22 mouse cellular contexts compared by ENCODE assay signal in genomic region chr12:70372874-70373273, GRCm38 (mm10). TPM values are rescaled to one million over a fixed set of nuclear protein-coding genes. Genes with fewer than 3 reads are reported as not detected.
A peak's percentile ranks its signal among the peaks of the same experiment; 100 is the strongest.
DNase-seq lines count a peak whose midpoint lies in the region; ATAC-seq lines count a peak whose summit lies in the region.
"Had no signal": no experiment of that assay in that cellular context is flagged by ENCODE, and none has a peak within 500 bp of the region (broad histone marks: within the 10 kb centered on the region; RNA-seq: fewer than 3 reads in every experiment).

No protein-coding gene starts in this region.

- no peaks in the 10 kb centered on the region for H3K9me3 ChIP-seq in midbrain, embryonic 15.5 days
- H3K9me3 ChIP-seq: embryonic facial prominence, embryonic 12.5 days; forebrain, embryonic 15.5 days; heart, embryonic 13.5 days; hindbrain, embryonic 12.5 days had no signal

- no peak overlapping the region for H3K4me3 ChIP-seq in midbrain, embryonic 15.5 days
- H3K4me3 ChIP-seq: embryonic facial prominence, embryonic 12.5 days; forebrain, embryonic 15.5 days; gastrocnemius, adult 2 months; heart, embryonic 13.5 days; hindbrain, embryonic 12.5 days had no signal

- no peak overlapping the region for H3K4me2 ChIP-seq in midbrain, embryonic 15.5 days
- H3K4me2 ChIP-seq: embryonic facial prominence, embryonic 12.5 days; forebrain, embryonic 15.5 days; heart, embryonic 13.5 days; hindbrain, embryonic 12.5 days had no signal

- H3K27me3 ChIP-seq in midbrain, embryonic 15.5 days (replicated peaks), result no peaks in the 10 kb centered on the region
- H3K27me3 ChIP-seq: embryonic facial prominence, embryonic 12.5 days; forebrain, embryonic 15.5 days; heart, embryonic 13.5 days; hindbrain, embryonic 12.5 days had no signal

- no peaks in the 10 kb centered on the region for H3K36me3 ChIP-seq in midbrain, embryonic 15.5 days (replicated peaks)
- H3K36me3 ChIP-seq: embryonic facial prominence, embryonic 12.5 days; forebrain, embryonic 15.5 days; heart, embryonic 13.5 days; hindbrain, embryonic 12.5 days had no signal

- H3K9ac ChIP-seq in midbrain, embryonic 15.5 days, result no peak overlapping the region
- H3K9ac ChIP-seq: embryonic facial prominence, embryonic 12.5 days; forebrain, embryonic 15.5 days; heart, embryonic 13.5 days; hindbrain, embryonic 12.5 days had no signal

- 89% methylated on average over 5 of the region's 5 CpGs for WGBS in midbrain, embryonic 15.5 days

- intact Hi-C loops in left cerebral cortex, postnatal 10 days (cut with DNase I), result no loop called here
- intact Hi-C loops in left cerebral cortex, postnatal 25 days (cut with DNase I), result loop anchor here (1.0 kb wide), 2 partner anchors 26 to 31 kb away; partner anchors contain the start of gene Trim9

- no peak for ATAC-seq in midbrain, embryonic 15.5 days (replicated peaks)
- ATAC-seq: forebrain, embryonic 15.5 days; hindbrain, embryonic 16.5 days had no signal

- H3K27ac ChIP-seq in midbrain, embryonic 15.5 days, result no peak overlapping the region
- H3K27ac ChIP-seq: embryonic facial prominence, embryonic 12.5 days; forebrain, embryonic 15.5 days; gastrocnemius, adult 2 months; heart, embryonic 13.5 days; hindbrain, embryonic 12.5 days had no signal

- DNase-seq in frontal cortex, adult 2 months (ENCODE audit: extremely low spot score in 1 of 2, low spot score in 1 of 2), result peak; percentile 63 to 84
- no peak for DNase-seq in frontal cortex, postnatal 25 days (ENCODE audit: low spot score in 2 of 2)
- peak; percentile 50 to 60 for DNase-seq in left cerebral cortex, adult 18-20 months (ENCODE audit: low spot score in 2 of 2)
- no peak for DNase-seq in left cerebral cortex, postnatal 10 days (ENCODE audit: extremely low spot score in 1 of 2, low spot score in 2 of 2)
- DNase-seq in brain, adult 2 months (ENCODE audit: low read depth, low spot score), result peak; percentile 88
- DNase-seq in left cerebral cortex, postnatal 25 days (ENCODE audit: low spot score in 2 of 2), result peak; percentile 40 to 91
- no peak for DNase-seq in lung, postnatal 25 days (ENCODE audit: low spot score)
- DNase-seq: adrenal gland, postnatal 10 days; cerebellum, adult 11-12 months; cerebellum, adult 9-10 months; cerebellum, postnatal 25 days; gastrocnemius, adult 2 months; gastrocnemius, postnatal 25 days; heart, postnatal 36 days had no signal

- H3K4me1 ChIP-seq in midbrain, embryonic 15.5 days, result peaks cover 8% of the 10 kb centered on the region

RNA-seq across cellular contexts. Expression of gene Trim9, which starts 25.5 kb away (rescaled TPM):
- polyA plus RNA-seq in frontal cortex, adult 2 months (2012; rRNA removed), result 226 and 239 TPM in 2 replicates
- 100 to 1,000 TPM; 344 to 385 TPM for total RNA-seq in left cerebral cortex, adult 18-20 months (2021)
- 100 to 1,000 TPM; 336 to 347 TPM for total RNA-seq in left cerebral cortex, postnatal 10 days (2021)
- total RNA-seq in left cerebral cortex, postnatal 25 days (2021), result 100 to 1,000 TPM; 413 to 444 TPM
- 89.2 and 91.8 TPM in 2 replicates for polyA plus RNA-seq in midbrain, embryonic 15.5 days (2015; fragmentation: Nextera tagmentation; extraction: Ambion mirVana)
- total RNA-seq: MEL had no signal
- polyA plus RNA-seq: C2C12 had no signal

Comparison
In these comparisons a context has a peak if more than half of its experiments do, and no peak if none do; other contexts are left out.
1. DNase-seq: peak in frontal cortex, adult 2 months (2 of 2), left cerebral cortex, adult 18-20 months (2 of 2), brain, adult 2 months (single experiment) and left cerebral cortex, postnatal 25 days (2 of 2); none in frontal cortex, postnatal 25 days (0 of 2), left cerebral cortex, postnatal 10 days (0 of 2) and lung, postnatal 25 days (single experiment).